9 mouse cellular contexts compared by ENCODE assay signal in genomic region chr9:123923146-123923991, GRCm38 (mm10). TPM values are rescaled to one million over a fixed set of nuclear protein-coding genes. Genes with fewer than 3 reads are reported as not detected.
A peak's percentile ranks its signal among the peaks of the same experiment; 100 is the strongest.
DNase-seq lines count a peak whose midpoint lies in the region; ATAC-seq and TF ChIP-seq lines count a peak whose summit lies in the region.
"Had no signal": no experiment of that assay in that cellular context is flagged by ENCODE, and none has a peak within 500 bp of the region (broad histone marks: within the 10 kb centered on the region; RNA-seq: fewer than 3 reads in every experiment).

No protein-coding gene starts in this region.

- H3K4me1 ChIP-seq in embryonic facial prominence, embryonic 11.5 days (ENCODE audit: control insufficient read depth, insufficient read depth, low read length): no peaks in the 10 kb centered on the region
- peaks cover 2% of the 10 kb centered on the region; the same call in 1 of the 2 replicates for H3K4me1 ChIP-seq in heart, embryonic 16.5 days (ENCODE audit: control insufficient read depth, insufficient read depth, low read length)

- TF ChIP-seq CTCF in gastrocnemius, adult 2 months (IDR thresholded peaks at IDR 0.05): no peak

- peak overlapping the region; percentile 46 for H3K27ac ChIP-seq in gastrocnemius, adult 2 months
- no peak overlapping the region for H3K27ac ChIP-seq in embryonic facial prominence, embryonic 11.5 days (replicated peaks; ENCODE audit: low read depth, low read length)
- H3K27ac ChIP-seq in heart, embryonic 16.5 days (ENCODE audit: low read length): peak overlapping the region; percentile 48

- peak; percentile 49 for DNase-seq in gastrocnemius, adult 2 months
- no peak for DNase-seq in gastrocnemius, adult 8-10 months (ENCODE audit: low spot score in 2 of 2)
- peak; percentile 58 for DNase-seq in NIH3T3 (ENCODE audit: low read depth)
- DNase-seq in embryonic facial prominence, embryonic 11.5 days (ENCODE audit: low spot score): peak; percentile 40
- peak; percentile 9 to 26 for DNase-seq in left cerebral cortex, adult 8-10 months (ENCODE audit: low spot score in 2 of 2)
- DNase-seq in spleen, postnatal 14 days (ENCODE audit: low spot score in 2 of 2): peak; percentile 25 to 33

- peak overlapping the region; percentile 22; the same call in 1 of the 2 replicates for H3K9ac ChIP-seq in embryonic facial prominence, embryonic 11.5 days (replicated peaks; ENCODE audit: low read length)
- H3K9ac ChIP-seq in heart, embryonic 16.5 days (ENCODE audit: low read length): peak overlapping the region; percentile 65

- no peaks in the 10 kb centered on the region for H3K36me3 ChIP-seq in embryonic facial prominence, embryonic 11.5 days (replicated peaks; ENCODE audit: control insufficient read depth, insufficient read depth, low read depth, low read length)
- no peaks in the 10 kb centered on the region for H3K36me3 ChIP-seq in heart, embryonic 16.5 days (ENCODE audit: control insufficient read depth, insufficient read depth)

- H3K4me3 ChIP-seq in gastrocnemius, adult 2 months: peak overlapping the region; percentile 84
- H3K4me3 ChIP-seq in embryonic facial prominence, embryonic 11.5 days (ENCODE audit: low read depth, low read length): peak overlapping the region; percentile 29
- peak overlapping the region; percentile 69 for H3K4me3 ChIP-seq in heart, embryonic 16.5 days (ENCODE audit: low read length)

- under 1% methylated on average over 48 of the region's 53 CpGs for WGBS in embryonic facial prominence, embryonic 11.5 days
- under 1% methylated on average over 52 of the region's 53 CpGs for WGBS in heart, embryonic 16.5 days

- peak overlapping the region; percentile 24 for H3K4me2 ChIP-seq in embryonic facial prominence, embryonic 11.5 days (ENCODE audit: low read depth, low read length)
- peak overlapping the region; percentile 83 for H3K4me2 ChIP-seq in heart, embryonic 16.5 days (ENCODE audit: low read depth, low read length)

- H3K27me3 ChIP-seq in embryonic facial prominence, embryonic 11.5 days (ENCODE audit: control insufficient read depth, insufficient read depth, low read length): 0 out of 2 replicates have a peak, but pooled peaks cover 6% of the 10 kb centered on the region
- H3K27me3 ChIP-seq in heart, embryonic 16.5 days (ENCODE audit: control insufficient read depth, insufficient read depth, low read length): no peaks in the 10 kb centered on the region

- ATAC-seq in embryonic facial prominence, embryonic 11.5 days (replicated peaks; ENCODE audit: insufficient number of reproducible peaks, low FRiP score, low TSS enrichment, low read depth): peak; percentile 3
- 0 out of 2 replicates have a peak, but pooled peaks have one; percentile 4 for ATAC-seq in heart, embryonic 16.5 days (replicated peaks; ENCODE audit: extremely low read depth, insufficient read depth, low FRiP score)
- ATAC-seq in megakaryocyte-erythroid progenitor cell, adult 5-6 weeks (replicated peaks; ENCODE audit: low FRiP score, low TSS enrichment, poor library complexity, severe bottlenecking): peak; percentile 45

- intact Hi-C loops in gastrocnemius, adult 2 months (cut with DNase I): no loop called here

- H3K9me3 ChIP-seq in embryonic facial prominence, embryonic 11.5 days (replicated peaks; ENCODE audit: control insufficient read depth, low read length): no peaks in the 10 kb centered on the region
- 0 out of 2 replicates have a peak, but pooled peaks cover 2% of the 10 kb centered on the region for H3K9me3 ChIP-seq in heart, embryonic 16.5 days (replicated peaks; ENCODE audit: control insufficient read depth, low read length)

RNA-seq across cellular contexts. Expression of gene Ccr1, which starts 45.1 kb away (rescaled TPM):
- under 1 TPM in 1 of 2 experiments, not detected in 1; 0.13 TPM for total RNA-seq in gastrocnemius, adult 2 months (2021)
- total RNA-seq in gastrocnemius, adult 8-10 months (2022): under 1 TPM in 2 of 4 experiments, not detected in 2; 0.09 to 0.21 TPM
- polyA plus RNA-seq in embryonic facial prominence, embryonic 11.5 days (2014; fragmentation: Nextera tagmentation; extraction: Ambion mirVana): 0.98 and 1.3 TPM in 2 replicates
- 1.2 and 1.8 TPM in 2 replicates for polyA plus RNA-seq in heart, embryonic 16.5 days (2015; fragmentation: Nextera tagmentation; extraction: Ambion mirVana)
- total RNA-seq in left cerebral cortex, adult 8-10 months (2022): under 1 TPM in 2 of 4 experiments, not detected in 2; 0.17 to 0.34 TPM
- 0.64 TPM in 1 of 2 replicates, not detected in the other for total RNA-seq in megakaryocyte-erythroid progenitor cell, adult 5-6 weeks (2014; fragmentation: Nextera tagmentation)
- not detected in 2 replicates for total RNA-seq in megakaryocyte-erythroid progenitor cell, adult 5-6 weeks (2017)

RNA-seq across cellular contexts. Expression of gene Ccr1l1, which starts 54.8 kb away (rescaled TPM):
- total RNA-seq in gastrocnemius, adult 2 months (2021): not detected
- total RNA-seq in gastrocnemius, adult 8-10 months (2022): not detected
- polyA plus RNA-seq in embryonic facial prominence, embryonic 11.5 days (2014; fragmentation: Nextera tagmentation; extraction: Ambion mirVana): not detected in 2 replicates
- polyA plus RNA-seq in heart, embryonic 16.5 days (2015; fragmentation: Nextera tagmentation; extraction: Ambion mirVana): not detected in 2 replicates
- not detected for total RNA-seq in left cerebral cortex, adult 8-10 months (2022)
- total RNA-seq in megakaryocyte-erythroid progenitor cell, adult 5-6 weeks (2014; fragmentation: Nextera tagmentation): not detected in 2 replicates
- not detected in 2 replicates for total RNA-seq in megakaryocyte-erythroid progenitor cell, adult 5-6 weeks (2017)
- total RNA-seq: layer of hippocampus, postnatal 14 days had no signal

Comparison
In these comparisons a context has a peak if more than half of its experiments do, and no peak if none do; other contexts are left out.
1. DNase-seq: peak in gastrocnemius, adult 2 months (single experiment), NIH3T3 (single experiment), embryonic facial prominence, embryonic 11.5 days (single experiment), left cerebral cortex, adult 8-10 months (2 of 2) and spleen, postnatal 14 days (2 of 2); none in gastrocnemius, adult 8-10 months (0 of 2).
2. H3K4me3 ChIP-seq: peak in every context shown above with its lines; median percentile 84 in gastrocnemius, adult 2 months; 69 in heart, embryonic 16.5 days; 29 in embryonic facial prominence, embryonic 11.5 days.
3. Peak in every context shown above with its lines, with median percentiles within 50 percentile points of each other: ATAC-seq.